Mouse (Mus musculus) G1E (cell line): ENCODE results near the gene Ephx3.

ENCODE experiments used
- CTCF ChIP-seq: IDR thresholded peaks from 2 replicates; pipeline ENCODE4 v1.5.1; 2012; ENCODE audit warnings: low read depth, low read length, inconsistent platforms, mixed read lengths
- TAL1 ChIP-seq: conservative IDR thresholded peaks from 2 replicates; pipeline ENCODE4 v1.6.1; 2012; ENCODE audit warnings: low read depth, low read length, inconsistent platforms, mixed read lengths

GRCm38 (mm10) chr17:32158841-32159240 lies 30.5 kb downstream of the Ephx3 start:
- TF ChIP-seq CTCF (no peak), TAL1 (no peak)
